Mouse (Mus musculus): Measurements from ENCODE around the gene Scnn1g.

DNA sequence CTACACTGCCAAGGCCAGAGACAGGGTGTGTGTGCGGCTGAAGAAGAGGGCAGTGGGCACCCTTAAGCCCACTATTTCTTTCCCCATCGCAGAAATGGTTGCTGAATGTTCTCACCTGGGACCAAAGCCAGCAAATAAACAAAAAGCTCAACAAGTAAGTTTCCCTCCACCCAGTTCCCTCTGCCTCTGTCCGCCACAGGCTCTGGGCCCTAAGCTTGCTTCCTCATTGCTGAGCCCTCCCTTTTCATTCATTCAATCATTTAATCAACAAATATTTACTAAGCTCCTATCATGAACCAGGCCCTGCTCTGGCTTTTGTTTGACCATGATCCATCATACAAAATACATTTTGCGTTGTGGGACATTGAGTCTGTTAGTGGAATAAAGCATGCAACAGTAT, 29.0 kb downstream of the Scnn1g start:
- TF ChIP-seq POLR2A (IDR thresholded peaks at IDR 0.05; ENCODE audit: control insufficient read depth, low read depth, low read length) (no peak), CTCF (IDR thresholded peaks at IDR 0.05; ENCODE audit: control insufficient read depth, insufficient read depth, insufficient replicate concordance, low read depth, low read length) (no peak)

Data from testis, adult 2 months (tissue).